Mouse (Mus musculus) cerebellum, adult 18-20 months (tissue): Measurements from ENCODE around the gene Zfand2a.
A peak's percentile ranks its signal among the peaks of the same experiment; 100 is the strongest.

Source experiments
- DNase-seq, 2 experiments: peaks; one replicate each; pipeline ENCODE4 v3.0.0; 2021

Gene Zfand2a

GRCm38 (mm10) chr5:139484185-139484814, at the start of gene Zfand2a:
Gene Zfand2a (minus strand): TSS chr5:139484549.
- peak; percentile 99 to 100 for DNase-seq

GRCm38 (mm10) chr5:139528851-139529250, 44.5 kb upstream of the Zfand2a start:
- DNase-seq = no peak

- no peak for DNase-seq
Measured at GRCm38 (mm10) chr5:139521987-139522386, 37.6 kb upstream of the Zfand2a start.

GRCm38 (mm10) chr5:139520069-139520834, 35.9 kb upstream of the Zfand2a start:
- DNase-seq = peak in 1 of 2 experiments; percentile 8

- DNase-seq = peak; percentile 46 to 59
Measured at GRCm38 (mm10) chr5:139516281-139516680, 31.9 kb upstream of the Zfand2a start.

- DNase-seq = peak in 1 of 2 experiments; percentile 36
Measured at GRCm38 (mm10) chr5:139512201-139512600, 27.9 kb upstream of the Zfand2a start.

- peak; percentile 24 to 27 for DNase-seq
Measured at GRCm38 (mm10) chr5:139510682-139511366, 26.5 kb upstream of the Zfand2a start.

GRCm38 (mm10) chr5:139506207-139506606, 21.9 kb upstream of the Zfand2a start:
- no peak for DNase-seq

GRCm38 (mm10) chr5:139505073-139505606, 20.8 kb upstream of the Zfand2a start:
- DNase-seq = peak; percentile 89 to 93

GRCm38 (mm10) chr5:139502281-139502680, 17.9 kb upstream of the Zfand2a start:
- no peak for DNase-seq

- DNase-seq = no peak
Measured at GRCm38 (mm10) chr5:139498791-139499190, 14.4 kb upstream of the Zfand2a start.

GRCm38 (mm10) chr5:139496939-139497338, 12.6 kb upstream of the Zfand2a start:
- DNase-seq = no peak

- no peak for DNase-seq
Measured at GRCm38 (mm10) chr5:139495019-139495669, 10.8 kb upstream of the Zfand2a start.

- no peak for DNase-seq
Measured at GRCm38 (mm10) chr5:139493690-139494089, 9.3 kb upstream of the Zfand2a start.

- DNase-seq = no peak
Measured at GRCm38 (mm10) chr5:139491348-139491747, 7.0 kb upstream of the Zfand2a start.

GRCm38 (mm10) chr5:139490131-139490530, 5.8 kb upstream of the Zfand2a start:
- DNase-seq = no peak

GRCm38 (mm10) chr5:139483171-139483848, 1.0 kb downstream of the Zfand2a start:
- no peak for DNase-seq

- DNase-seq = no peak
Measured at GRCm38 (mm10) chr5:139480406-139480805, 3.9 kb downstream of the Zfand2a start.

- peak; percentile 37 to 54 for DNase-seq
Measured at GRCm38 (mm10) chr5:139479088-139479487, 5.3 kb downstream of the Zfand2a start.

- DNase-seq = no peak
Measured at GRCm38 (mm10) chr5:139474741-139475140, 9.6 kb downstream of the Zfand2a start.

GRCm38 (mm10) chr5:139467998-139468397, 16.4 kb downstream of the Zfand2a start:
- peak; percentile 39 to 59 for DNase-seq

GRCm38 (mm10) chr5:139466801-139467200, 17.5 kb downstream of the Zfand2a start:
- DNase-seq = no peak
